ENCODE assay signal across 8 mouse cellular contexts in genomic region chr11:79703452-79703851, GRCm38 (mm10).
A peak's percentile ranks its signal among the peaks of the same experiment; 100 is the strongest.
DNase-seq lines count a peak whose midpoint lies in the region; ATAC-seq lines count a peak whose summit lies in the region.

No protein-coding gene starts in this region.

- no peaks in the 10 kb centered on the region for H3K27me3 ChIP-seq in heart, embryonic 11.5 days (ENCODE audit: control insufficient read depth, insufficient read depth, low read length)
- no peaks in the 10 kb centered on the region for H3K27me3 ChIP-seq in kidney, embryonic 15.5 days

- peaks cover 4% of the 10 kb centered on the region; the same call in 1 of the 2 replicates for H3K36me3 ChIP-seq in heart, embryonic 11.5 days (ENCODE audit: control insufficient read depth, insufficient read depth, low read length)
- peaks cover 16% of the 10 kb centered on the region for H3K36me3 ChIP-seq in kidney, embryonic 15.5 days

- H3K9ac ChIP-seq in heart, embryonic 11.5 days (ENCODE audit: low read depth, low read length), result peak overlapping the region; percentile 87
- peak overlapping the region; percentile 91 for H3K9ac ChIP-seq in kidney, embryonic 15.5 days

- H3K4me3 ChIP-seq in heart, embryonic 11.5 days (ENCODE audit: low read depth, low read length), result peak overlapping the region; percentile 77
- H3K4me3 ChIP-seq in kidney, embryonic 15.5 days (replicated peaks), result peak overlapping the region; percentile 91

- H3K27ac ChIP-seq in heart, embryonic 11.5 days (ENCODE audit: low read depth, low read length), result peak overlapping the region; percentile 95
- peak overlapping the region; percentile 98 for H3K27ac ChIP-seq in kidney, embryonic 15.5 days

- no peak for ATAC-seq in heart, embryonic 11.5 days (replicated peaks; ENCODE audit: insufficient number of reproducible peaks, low FRiP score, low TSS enrichment)
- ATAC-seq in kidney, embryonic 15.5 days (replicated peaks; ENCODE audit: low FRiP score), result no peak; the same call in 1 of the 2 replicates

- peak; percentile 74 for DNase-seq in 3134 (ENCODE audit: extremely low read depth, insufficient read length, low spot score)
- DNase-seq in CD8-positive naive resting alpha-beta T cell, adult 2 months (ENCODE audit: low read depth in 2 of 2, low spot score in 2 of 2), result peak; percentile 43 to 58
- DNase-seq in cerebellum, postnatal 36 days, result peak; percentile 42 to 49
- DNase-seq in lung, postnatal 10 days, result peak; percentile 59
- DNase-seq in retina, postnatal 1 day, result peak; percentile 55
- no peak for DNase-seq in right cerebral cortex, adult 18-20 months

- no peaks in the 10 kb centered on the region for H3K9me3 ChIP-seq in heart, embryonic 11.5 days (replicated peaks; ENCODE audit: control insufficient read depth, low read length)
- H3K9me3 ChIP-seq in kidney, embryonic 15.5 days (replicated peaks), result no peaks in the 10 kb centered on the region

- WGBS in heart, embryonic 11.5 days (ENCODE audit: insufficient replicate concordance), result 3% methylated on average over 5 of the region's 5 CpGs
- WGBS in kidney, embryonic 15.5 days, result 3% methylated on average over 5 of the region's 5 CpGs

- peak overlapping the region; percentile 80 for H3K4me2 ChIP-seq in heart, embryonic 11.5 days
- peak overlapping the region; percentile 75 for H3K4me2 ChIP-seq in kidney, embryonic 15.5 days

- peaks cover 16% of the 10 kb centered on the region for H3K4me1 ChIP-seq in heart, embryonic 11.5 days (ENCODE audit: control insufficient read depth, insufficient read depth, low read length)
- H3K4me1 ChIP-seq in kidney, embryonic 15.5 days, result peaks cover 31% of the 10 kb centered on the region
